Mouse (Mus musculus): ENCODE measurements around the gene Clcn1. TPM values are rescaled to one million over a fixed set of nuclear protein-coding genes. Genes with fewer than 3 reads are reported as not detected.

Clcn1 gene
- total RNA-seq, 2 experiments from 2014 or later: 6.6 to 7.7 TPM

DNA sequence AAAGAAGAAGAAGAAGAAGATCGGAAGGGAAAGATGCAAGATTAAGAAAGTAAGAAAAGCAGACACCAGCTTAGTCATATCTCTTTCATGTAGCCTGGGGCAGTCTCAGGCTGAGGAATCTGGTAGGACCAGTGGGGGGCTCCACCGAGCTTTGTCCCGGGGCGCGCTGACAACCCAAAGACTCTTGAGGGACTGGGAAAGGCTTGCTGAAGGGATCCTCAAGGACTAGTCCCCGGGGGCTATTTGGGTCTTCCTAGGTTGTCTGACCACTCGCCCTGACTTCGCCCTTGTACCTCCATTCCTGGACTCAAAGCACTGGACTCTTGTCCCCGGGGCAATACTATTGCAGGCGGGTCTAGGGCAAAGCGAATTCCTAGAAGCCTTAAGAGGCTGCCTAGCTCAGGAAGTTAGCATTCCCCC lies 62.5 kb downstream of the Clcn1 start:
- intact Hi-C loops (cut with DNase I): no loop called here
- DNase-seq: peak; percentile 60

DNA sequence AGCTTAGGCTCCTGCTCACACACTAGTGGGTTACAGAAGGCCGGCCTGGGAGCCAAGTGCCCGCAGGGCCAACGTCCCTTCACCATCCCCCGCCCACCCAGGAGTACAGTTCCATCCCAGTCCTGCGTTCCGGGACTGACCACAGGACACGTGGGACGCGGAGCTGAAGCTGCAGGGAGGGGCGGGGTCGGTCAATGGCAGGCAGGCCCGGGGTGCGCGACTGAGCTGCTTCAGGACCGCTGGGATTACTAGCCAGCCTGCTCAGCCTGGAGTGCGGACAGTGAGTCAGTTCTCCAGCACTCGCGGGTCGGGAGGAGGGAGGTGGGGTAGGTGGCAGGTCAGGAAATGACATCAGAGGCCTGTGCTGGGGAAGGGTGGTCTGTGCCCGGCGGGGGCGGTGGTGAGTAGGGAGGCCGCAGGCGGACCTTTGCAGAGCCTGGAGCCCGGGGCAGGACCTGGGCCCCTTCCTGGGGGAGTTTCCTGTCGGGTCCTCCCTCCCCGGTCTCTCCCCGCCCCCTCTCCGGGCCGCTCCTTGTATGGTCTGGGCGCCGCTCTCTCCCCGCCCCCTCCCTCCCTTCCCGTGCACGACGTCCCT lies 63.0 kb downstream of the Clcn1 start, which contains the start of gene Zyx:
TSS of gene Zyx (plus strand) at position 205 of the 595 bp plus-strand sequence.
- DNase-seq: peak; percentile 93
- intact Hi-C loops (cut with DNase I): no loop called here

DNA sequence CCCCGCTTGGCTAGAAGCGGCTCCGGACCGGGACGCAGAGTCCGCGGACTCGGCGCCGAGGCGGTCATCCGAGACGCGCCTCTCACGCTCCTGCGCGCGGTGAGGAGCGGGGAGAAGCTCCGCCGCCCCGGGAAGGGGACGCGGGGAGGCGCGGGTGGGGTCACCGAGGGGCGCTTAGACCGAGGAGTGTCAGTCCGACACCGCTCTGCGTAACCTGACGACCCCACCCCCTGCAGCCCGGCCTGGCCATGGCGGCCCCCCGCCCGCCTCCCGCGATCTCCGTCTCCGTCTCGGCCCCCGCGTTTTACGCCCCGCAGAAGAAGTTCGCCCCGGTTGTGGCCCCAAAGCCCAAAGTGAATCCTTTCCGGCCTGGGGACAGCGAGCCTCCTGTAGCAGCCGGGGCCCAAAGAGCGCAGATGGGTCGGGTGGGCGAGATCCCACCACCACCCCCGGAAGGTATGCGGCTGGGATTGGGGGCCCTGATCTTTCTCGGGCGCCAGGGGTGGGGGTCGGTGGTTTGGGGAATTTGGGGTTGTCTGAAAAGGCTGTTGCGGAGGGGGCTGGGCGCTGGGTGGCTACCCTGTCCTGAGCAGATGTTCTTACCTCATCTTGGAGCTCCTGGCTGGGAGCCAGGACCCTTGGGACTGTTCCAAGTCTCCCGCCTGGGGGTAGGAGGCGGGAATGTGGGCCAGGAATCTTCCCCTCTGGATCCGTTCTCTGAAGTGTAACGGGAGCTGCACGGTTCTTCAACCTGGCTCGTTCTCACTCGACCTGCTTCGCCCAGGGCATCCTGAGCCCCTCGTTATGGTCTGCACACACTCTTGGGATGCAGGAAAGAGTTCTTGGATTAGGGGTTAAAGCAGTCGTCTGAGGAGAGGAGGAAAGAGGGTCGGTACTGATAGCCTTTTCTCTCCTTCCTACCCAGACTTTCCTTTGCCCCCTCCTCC lies 63.8 kb downstream of the Clcn1 start:
- peak; percentile 81 for DNase-seq
- intact Hi-C loops (cut with DNase I): no loop called here

DNA sequence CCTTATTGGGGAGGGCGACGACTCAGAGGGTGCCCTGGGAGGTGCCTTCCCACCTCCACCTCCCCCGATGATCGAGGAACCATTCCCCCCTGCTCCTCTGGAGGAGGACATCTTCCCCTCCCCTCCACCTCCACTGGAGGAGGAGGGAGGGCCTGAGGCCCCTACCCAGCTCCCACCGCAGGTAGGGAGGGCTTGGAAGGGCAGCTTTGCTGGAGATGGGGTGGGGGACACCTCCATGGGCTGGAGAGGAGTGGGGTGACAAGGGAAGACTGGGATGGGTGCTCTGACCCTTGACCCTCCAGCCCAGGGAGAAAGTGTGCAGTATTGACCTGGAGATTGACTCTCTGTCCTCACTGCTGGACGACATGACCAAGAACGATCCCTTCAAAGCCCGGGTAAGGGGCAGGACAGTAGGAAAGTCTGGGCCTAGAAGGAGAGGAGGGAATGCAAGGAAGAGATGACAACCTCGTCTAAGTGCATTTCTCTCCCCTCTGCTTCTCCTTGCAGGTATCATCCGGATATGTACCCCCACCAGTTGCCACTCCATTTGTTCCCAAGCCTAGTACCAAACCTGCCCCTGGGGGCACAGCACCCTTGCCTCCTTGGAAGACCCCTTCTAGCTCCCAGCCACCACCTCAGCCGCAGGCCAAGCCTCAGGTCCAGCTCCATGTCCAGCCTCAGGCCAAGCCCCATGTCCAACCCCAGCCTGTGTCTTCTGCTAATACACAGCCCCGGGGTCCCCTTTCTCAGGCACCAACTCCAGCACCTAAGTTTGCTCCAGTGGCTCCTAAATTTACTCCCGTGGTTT lies 64.7 kb downstream of the Clcn1 start:
- intact Hi-C loops (cut with DNase I): no loop called here
- DNase-seq: no peak

DNA sequence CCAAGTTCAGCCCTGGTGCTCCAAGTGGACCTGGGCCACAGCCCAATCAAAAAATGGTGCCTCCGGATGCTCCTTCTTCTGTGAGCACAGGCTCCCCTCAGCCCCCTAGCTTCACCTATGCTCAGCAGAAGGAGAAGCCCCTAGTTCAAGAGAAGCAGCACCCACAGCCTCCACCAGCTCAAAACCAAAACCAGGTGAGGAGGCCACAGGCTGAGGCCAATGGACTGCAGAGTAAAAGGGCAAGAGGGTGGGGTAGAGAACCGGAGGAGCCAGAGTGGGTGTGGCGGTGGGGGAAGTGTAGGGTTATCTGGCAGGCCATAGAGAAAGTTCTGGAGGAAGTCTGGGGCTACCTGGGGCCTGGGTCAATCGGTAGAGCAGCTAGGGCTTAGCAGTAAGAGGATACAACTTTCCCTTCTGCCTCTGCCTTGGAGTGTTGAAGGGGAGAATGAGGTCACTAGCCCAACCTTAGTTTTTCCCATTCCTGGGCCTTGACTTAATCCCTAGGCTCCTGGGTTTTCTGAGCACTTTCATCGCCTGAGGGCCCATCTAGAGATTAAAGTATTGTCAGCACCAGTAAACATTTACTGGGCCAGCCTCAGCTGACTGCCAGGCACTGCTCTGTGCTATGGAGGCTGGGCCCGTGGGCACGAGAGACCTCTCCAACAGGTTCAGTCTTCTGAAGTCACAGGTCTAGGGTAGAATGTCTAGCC lies 65.4 kb downstream of the Clcn1 start:
- intact Hi-C loops (cut with DNase I): no loop called here
- no peak for DNase-seq

DNA sequence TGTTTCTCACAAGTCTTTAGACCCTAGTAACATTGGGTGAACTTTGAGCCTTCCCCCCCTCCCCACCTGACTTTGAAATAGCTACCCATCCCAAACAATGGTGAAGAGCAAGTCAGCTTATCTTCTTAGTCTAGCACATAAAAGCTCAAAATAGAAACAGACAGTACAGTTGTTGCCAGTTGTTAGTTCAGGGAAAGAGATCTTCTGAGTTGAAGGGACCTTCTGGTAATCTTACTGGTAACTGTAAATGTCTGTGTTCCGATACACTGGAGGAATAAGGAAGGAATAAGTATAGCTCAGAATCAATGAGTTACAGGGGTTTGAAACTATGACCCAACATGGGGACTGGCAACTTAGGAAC lies 66.0 kb downstream of the Clcn1 start:
- intact Hi-C loops (cut with DNase I): no loop called here
- no peak for DNase-seq

DNA sequence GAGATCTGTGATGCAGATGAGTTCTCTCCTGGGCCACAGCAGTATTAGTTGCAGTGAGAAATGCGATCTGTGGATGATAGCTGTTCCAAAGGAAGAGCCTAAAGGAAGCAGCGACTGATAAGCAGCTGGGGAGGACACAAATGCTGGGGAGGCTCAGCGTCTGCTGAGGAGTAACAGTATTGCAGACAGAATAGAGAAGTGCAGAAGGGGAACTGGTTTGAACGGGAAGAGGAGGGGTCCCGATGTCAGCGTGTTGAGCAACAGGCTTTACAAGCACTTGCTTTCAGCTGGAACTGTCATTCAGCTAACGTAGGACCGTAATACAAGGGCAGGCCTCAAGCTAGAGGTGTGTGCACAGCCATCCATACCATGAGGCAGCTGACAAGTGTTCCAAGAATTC lies 66.7 kb downstream of the Clcn1 start:
- no peak for DNase-seq
- intact Hi-C loops (cut with DNase I): no loop called here

DNA sequence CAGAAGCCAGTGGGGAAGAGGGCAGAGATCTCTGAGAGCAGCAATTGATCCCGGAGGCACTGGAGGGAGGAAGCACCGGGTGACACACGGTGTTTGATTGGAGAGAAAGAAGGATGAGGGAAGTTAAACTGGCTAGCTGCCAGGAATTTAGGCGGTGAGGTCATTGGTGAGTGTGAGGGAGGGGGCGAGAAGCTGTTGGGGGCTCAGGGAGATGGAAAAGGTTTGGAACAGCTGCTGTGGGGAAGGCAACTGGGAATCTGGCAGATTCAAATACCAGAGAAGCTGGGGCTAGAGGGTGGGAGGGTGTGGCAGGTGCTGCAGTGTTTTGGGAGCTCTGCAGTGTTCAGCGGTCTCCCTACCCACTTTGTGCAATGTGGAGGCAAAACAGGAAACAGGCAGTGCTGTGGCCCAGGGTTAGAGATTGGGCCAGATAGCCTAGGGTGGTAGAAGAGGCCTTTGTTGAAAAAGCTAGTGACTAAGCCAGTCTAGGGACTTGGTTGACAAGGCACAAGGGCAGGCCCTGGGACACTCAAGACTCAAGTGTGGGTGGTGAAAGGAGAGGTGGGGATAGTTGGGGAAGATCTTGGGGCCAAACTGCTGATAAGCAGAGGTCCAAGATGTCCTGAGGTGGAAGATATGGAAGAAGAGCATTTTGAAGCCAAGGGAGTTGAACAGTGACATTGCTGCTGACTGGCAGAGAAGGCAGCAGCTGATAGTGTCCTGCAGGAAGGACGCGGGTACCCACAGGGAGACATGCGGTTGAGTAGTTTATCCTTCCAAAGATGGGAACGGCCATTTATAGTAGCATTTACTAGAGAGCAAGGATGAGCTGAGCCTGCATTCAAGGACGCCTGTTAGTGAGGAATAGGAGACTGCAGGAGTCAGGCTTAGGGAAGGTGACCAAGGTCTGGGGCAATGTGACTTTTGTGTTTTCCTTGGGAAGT lies 67.9 kb downstream of the Clcn1 start:
- DNase-seq: peak; percentile 17
- intact Hi-C loops (cut with DNase I): no loop called here

DNA sequence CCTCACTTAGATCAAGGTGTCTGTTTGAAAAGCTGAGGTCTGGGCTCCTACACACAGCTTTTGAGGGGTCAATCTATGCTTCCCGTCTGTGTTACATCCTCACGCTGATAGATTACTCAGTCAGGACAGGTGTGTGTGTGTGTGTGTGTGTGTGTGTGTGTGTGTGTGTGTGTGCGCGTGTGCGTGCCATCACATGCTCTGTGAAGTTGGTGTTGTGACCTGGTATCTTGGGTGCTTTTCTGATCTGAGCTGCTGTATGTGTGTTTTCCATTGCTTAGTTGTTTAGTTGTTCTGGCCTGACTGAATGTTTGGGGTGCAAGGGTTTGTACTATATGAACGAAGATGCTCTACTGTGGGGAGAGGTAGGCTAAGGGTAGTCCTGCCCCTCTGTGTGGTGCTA lies 68.9 kb downstream of the Clcn1 start:
- intact Hi-C loops (cut with DNase I): no loop called here

DNA sequence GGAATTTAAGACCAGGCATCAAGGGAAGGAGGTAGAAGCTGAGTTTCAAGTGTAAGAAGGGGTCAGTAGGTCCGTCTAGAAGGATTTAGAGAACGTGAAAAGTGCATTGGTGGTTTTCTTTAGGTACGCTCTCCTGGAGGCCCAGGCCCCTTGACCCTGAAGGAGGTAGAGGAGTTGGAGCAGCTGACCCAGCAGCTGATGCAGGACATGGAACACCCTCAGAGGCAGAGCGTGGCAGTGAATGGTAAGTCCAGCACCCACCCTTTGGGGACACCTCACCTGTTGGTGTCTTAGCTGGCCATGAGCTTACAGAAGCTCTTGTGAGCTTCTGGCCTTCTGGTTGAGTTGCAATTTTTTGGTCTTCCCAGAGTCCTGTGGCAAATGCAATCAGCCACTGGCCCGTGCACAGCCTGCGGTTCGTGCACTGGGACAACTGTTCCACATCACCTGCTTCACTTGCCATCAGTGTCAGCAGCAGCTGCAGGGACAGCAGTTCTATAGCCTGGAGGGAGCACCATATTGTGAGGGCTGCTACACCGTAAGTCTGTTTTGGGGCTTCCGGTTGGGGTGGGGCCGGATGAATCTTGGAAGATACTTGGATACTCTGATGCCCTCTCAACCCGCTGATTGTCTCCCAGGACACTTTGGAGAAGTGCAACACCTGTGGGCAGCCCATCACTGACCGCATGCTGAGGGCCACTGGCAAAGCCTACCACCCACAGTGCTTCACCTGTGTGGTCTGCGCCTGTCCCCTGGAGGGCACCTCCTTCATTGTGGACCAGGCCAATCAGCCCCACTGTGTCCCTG lies 69.5 kb downstream of the Clcn1 start:
- no peak for DNase-seq
- intact Hi-C loops (cut with DNase I): no loop called here

More for the DNA sequence above, 68.9 kb downstream of the Clcn1 start:
- DNase-seq: no peak

DNA sequence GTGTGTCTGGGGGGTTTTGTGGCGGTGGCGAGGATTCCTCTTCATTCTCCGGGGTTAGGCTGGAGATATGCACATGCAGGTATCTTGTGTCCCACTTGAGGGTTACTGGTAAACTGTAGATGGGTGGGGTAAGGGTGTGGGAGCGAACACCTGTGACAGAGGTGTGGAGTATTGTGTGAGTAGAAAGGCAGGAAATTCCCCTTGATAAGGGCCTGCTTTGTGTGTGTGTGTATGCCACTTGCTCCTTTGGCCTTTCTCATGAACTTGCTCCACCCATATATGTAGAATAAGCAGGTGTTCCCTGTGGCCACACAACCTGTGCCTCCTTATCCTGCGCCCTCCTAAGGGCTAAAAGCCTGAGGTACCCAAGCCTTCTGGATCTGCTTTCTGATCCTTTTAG lies 70.4 kb downstream of the Clcn1 start:
- intact Hi-C loops (cut with DNase I): no loop called here
- no peak for DNase-seq

DNA sequence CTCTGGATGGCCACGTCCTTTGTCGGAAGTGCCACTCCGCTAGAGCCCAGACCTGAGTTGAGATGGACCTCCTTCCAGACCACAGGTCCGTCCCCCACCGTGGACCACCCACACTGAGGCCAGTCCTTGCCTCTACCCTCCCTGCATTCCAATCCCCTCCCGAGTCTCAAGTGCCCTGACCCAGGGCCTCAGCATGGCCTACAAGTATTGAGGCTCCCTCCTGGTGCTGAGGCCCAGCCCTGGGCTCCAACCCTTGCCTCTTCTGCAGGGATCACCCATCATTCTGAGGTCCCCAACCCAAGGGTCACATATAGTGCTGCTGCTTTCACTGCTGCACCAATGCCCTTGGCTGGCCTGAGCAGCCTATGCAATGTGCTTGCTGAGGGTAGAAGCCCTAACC lies 71.4 kb downstream of the Clcn1 start:
- intact Hi-C loops (cut with DNase I): no loop called here

DNA sequence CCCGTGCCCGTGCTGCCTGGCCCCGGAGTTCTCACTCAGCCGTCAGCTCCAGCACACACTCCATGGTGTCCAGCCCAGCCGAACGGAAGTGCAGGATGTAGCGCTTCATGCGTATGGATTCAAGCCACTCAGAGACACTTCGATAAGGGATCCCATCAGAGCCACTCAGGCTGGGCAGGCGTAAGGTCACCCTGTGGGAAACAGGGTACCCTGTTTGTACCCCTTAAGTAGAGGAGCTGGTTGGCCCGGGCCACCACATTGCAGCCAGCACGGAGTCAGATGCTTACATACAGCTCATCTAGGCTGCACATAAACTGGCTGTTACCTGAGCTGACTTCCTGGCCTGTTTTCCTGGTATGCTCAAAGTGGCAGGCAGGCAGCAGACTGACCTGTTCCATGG lies 72.4 kb downstream of the Clcn1 start:
- intact Hi-C loops (cut with DNase I): no loop called here
- DNase-seq: no peak

More for the DNA sequence above, 71.4 kb downstream of the Clcn1 start:
- no peak for DNase-seq

DNA sequence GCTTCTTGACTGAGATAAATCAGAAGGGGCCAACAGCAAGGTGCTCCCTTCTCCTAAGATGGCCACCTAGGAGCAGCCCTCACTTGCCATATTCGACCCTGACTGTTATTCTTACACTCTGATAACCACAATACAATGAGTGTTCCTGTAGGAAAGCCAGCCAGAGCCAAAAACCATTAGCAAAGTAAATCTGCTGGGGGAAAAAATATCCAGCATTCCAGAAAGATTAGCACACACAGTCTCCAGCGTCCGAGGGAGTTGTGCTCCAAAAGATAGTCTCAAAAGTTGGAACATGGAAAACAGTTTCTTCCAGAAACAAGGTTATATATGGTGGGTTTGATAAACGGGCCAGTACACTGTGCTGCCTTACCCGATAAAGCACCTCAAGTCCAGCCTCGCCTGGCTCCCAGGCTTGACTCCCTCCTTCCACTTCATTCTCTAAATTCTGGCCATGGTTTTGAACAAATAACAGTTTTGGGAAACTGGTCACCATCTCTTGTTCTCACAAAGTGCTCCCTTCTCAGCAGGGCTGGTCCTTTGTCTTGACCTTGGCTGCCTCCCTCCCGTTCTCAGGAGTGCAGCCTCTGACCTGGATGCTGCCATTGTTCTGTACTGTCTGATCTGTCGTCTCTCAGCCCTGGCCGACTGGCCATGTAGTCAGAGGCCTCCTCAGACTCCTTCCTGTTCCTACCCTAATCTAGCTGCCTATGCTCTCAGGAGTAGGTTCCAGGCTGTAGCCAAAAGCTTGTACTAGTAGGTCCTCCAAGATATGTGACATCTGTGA lies 73.1 kb downstream of the Clcn1 start:
- no peak for DNase-seq
- intact Hi-C loops (cut with DNase I): no loop called here

DNA sequence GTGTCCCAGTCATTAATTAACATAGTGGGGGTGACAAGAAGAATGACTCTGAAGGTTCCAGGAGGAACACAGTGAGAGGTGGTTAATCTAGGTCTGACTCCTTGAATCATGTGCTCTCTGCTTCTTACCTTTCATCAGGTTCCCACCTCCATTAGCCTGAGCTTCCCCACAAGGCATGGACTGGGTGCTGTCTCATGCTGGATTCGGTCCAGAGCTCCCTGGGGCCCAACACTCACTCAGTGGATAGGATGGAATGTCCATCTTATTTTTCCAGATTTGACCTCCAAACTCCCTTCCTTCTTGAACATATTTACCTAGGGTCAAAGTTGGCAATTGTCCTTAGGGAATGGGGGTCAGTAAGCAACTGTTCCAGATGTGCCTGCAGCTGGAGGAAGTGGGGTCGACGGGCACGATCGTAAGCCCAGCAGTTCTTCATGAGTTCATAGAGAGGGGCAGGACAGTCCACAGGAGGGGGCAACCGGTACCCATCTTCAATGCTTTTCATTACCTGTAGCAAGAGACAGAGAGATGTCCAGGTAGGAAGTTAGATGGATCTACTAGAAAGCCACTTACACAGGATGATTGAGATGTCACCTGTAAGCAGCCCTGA lies 73.9 kb downstream of the Clcn1 start:
- DNase-seq: no peak
- intact Hi-C loops (cut with DNase I): no loop called here

DNA sequence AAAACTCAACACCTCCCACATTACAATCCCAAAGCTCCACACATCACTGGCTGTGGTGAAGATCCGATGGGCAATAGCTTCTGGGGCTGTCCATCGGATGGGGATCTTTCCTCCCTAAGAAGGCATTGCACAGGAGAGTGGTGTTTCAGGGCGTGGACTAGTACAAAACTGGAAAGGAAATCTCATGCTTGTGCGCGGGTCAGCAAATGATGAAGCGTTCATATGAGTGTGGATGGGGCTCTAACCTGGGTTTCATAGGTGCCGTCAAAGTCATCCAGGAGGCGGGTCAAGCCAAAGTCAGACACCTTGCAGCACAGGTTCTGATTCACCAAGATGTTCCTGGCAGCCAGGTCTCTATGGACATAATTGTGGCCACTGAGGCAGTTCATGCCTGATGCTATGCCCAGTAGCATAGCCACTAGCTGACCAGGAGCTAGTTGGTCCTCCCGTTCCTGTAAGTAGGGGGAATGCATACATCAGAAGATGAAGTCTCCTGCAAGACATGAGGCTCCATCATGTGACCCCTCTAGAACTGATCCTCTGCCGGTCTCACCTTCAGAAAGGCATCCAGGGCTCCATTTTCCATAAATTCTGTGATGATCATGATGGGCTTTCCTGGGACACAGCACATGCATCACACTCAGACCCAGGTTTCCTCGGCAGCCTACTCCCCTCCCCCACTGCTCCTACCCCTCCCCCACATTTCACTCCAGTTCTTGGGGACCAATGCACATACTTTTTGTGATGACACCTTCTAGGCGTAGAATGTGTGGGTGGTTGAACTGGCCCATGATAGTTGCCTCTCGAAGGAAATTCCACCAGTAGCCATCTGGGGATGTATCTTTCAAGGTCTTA lies 74.8 kb downstream of the Clcn1 start:
- intact Hi-C loops (cut with DNase I): no loop called here
- no peak for DNase-seq

DNA sequence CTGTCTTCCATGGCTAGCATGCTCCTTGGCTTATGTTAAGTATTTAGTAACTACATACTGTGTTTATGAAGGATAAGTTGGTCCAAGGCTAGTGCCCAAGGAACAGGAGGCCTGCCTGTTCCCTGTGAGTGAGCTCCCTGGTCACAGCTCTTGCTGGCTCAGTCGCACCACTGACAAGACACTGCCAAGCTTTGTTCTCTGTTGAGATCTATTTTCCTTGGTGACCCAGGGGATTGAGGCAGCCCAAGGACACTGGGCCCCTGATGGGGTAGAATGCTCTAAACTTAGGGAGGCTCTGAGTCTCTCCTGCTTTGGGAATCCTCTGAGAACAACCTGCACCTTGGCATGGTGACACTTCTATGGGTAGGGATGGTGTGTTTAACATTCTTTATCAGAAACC lies 75.6 kb downstream of the Clcn1 start:
- intact Hi-C loops (cut with DNase I): no loop called here
- no peak for DNase-seq

Data from left cerebral cortex, postnatal 4 days (tissue).